Mouse (Mus musculus) ES-CJ7 (cell line): ENCODE data around the gene Ncs1.

Source experiments
- DNase-seq: peaks from one replicate; pipeline ENCODE4 v3.0.0; 2011; ENCODE audit warnings: low read depth, low spot score

Ncs1 gene

GRCm38 (mm10) chr2:31278483-31278882, 32.9 kb downstream of the Ncs1 start:
- DNase-seq = no peak

GRCm38 (mm10) chr2:31281138-31281537, 35.5 kb downstream of the Ncs1 start:
- no peak for DNase-seq

DNA sequence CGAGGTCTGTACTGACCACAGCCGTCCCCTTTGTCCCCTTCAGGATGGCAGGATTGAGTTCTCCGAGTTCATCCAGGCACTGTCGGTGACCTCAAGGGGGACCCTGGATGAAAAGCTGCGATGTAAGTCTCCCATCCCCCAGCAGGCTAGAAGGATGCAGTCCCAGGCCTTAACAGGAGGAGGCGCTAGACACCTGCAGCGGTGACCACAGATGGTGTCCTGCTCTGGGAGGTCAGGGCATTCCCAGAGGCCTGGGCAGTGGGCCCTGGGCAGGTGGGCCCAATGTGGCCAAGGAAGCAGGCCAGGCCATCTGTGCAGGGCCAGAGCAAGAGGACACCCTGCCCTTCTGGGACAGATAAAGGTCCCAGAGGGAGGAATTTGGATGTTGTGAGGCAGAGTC, 36.6 kb downstream of the Ncs1 start:
- DNase-seq = peak; percentile 59

GRCm38 (mm10) chr2:31282880-31283279, 37.3 kb downstream of the Ncs1 start:
- no peak for DNase-seq

DNA sequence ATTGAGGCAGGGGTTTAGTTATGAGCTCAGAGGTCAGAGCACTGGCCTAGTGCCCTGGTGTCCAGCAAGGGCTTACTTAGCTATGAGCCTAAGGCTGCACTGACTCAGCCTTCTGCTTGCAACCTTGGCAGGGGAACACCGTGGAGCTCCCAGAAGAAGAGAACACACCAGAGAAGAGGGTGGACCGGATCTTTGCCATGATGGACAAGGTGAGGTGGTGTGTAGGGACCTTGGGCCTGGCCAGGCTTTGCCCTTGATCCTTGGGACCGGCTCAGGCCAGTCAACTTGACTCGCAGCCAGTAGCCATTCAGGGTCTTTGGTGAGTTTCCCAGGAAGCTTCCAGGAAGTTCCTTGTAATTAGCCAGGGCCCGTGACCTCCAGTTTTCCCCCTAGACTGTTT, 38.9 kb downstream of the Ncs1 start:
- DNase-seq = no peak

DNA sequence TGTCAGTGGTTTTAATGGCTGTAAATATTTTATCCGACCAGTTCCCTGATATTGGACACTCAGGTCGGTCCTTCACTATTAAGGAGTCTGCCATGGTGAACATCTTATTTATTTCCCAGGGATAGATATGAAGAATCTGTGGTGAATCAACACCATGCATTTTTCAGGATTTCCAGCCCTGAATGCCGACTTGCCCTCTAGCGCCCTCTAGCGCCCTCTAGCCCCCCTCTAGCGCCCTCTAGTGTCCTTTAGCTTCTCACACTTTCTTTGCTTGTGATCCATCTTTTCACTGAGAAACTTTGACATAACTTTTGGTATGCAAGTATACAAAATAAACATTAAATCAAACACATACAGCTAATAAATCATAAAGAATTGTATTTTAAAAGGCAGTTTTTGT, 45.8 kb downstream of the Ncs1 start:
- peak; percentile 51 for DNase-seq

- DNase-seq = peak; percentile 70
Observed at GRCm38 (mm10) chr2:31294985-31295384, 49.4 kb downstream of the Ncs1 start.

GRCm38 (mm10) chr2:31296395-31296794, 50.8 kb downstream of the Ncs1 start:
- peak; percentile 32 for DNase-seq

GRCm38 (mm10) chr2:31297602-31298268, 52.1 kb downstream of the Ncs1 start:
- peak; percentile 72 for DNase-seq

DNA sequence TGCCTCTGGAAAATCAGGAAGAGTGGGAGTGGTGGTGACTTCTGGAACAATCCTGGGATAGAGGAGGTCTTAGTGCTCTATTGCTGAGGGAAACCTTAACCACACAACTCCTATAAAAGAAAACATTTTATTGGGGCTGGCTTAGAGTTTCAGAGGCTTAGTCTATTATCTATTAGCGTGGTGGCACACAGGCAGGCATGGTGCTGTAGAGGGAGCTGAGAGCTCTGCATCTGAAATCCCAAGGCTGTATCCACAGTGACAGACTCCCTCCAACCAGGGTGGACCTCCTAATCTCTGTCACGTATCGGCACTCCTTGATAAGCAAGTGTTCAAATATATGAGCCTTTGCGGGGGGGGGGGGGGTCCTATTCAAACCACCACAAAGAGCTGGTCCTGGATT, 53.2 kb downstream of the Ncs1 start:
- DNase-seq = no peak

GRCm38 (mm10) chr2:31299266-31299665, 53.6 kb downstream of the Ncs1 start:
- DNase-seq = peak; percentile 81

DNA sequence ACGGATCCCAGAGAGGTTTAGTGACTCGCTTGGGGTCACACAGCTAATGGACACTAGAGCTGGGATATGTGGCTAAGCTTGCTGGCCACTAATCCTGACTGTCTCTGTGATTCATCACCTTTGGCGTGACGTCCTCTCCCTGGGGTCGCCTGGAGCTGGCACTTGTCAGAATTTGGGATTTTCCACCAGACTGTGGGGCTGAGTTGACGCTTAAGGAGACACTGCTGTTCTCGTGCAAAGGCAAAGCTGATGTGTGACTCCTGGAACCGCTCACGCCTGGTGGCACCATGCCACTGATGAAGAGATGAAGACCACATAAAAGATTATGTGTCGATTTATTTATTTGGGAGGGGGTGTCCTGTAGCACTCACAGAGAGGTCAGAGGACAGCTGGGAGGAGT, 54.4 kb downstream of the Ncs1 start:
- no peak for DNase-seq

DNA sequence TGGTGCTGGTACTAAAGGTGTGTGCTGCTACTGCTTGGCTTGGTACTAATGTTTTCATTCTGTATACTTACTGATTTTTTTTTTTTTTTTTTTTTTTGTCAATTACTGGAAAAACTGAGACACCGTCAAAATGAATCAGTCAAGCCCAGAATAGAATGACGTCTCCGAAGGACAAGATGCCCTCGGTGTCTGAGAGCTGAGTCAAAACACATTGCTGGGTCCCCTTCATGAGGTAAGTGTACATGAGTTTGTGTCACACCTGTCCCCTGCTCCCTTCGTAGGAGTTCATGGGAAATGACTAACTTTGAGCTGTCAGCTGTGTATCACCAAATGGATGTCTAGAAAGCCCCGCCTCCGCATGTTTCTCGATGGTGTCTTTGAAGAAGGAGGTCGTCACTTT, 57.6 kb downstream of the Ncs1 start:
- DNase-seq = no peak

GRCm38 (mm10) chr2:31304191-31304590, 58.6 kb downstream of the Ncs1 start:
- peak; percentile 54 for DNase-seq

GRCm38 (mm10) chr2:31304801-31305665, 59.4 kb downstream of the Ncs1 start:
- peak; percentile 93 for DNase-seq

GRCm38 (mm10) chr2:31305684-31306083, 60.1 kb downstream of the Ncs1 start:
- DNase-seq = peak; percentile 58

DNA sequence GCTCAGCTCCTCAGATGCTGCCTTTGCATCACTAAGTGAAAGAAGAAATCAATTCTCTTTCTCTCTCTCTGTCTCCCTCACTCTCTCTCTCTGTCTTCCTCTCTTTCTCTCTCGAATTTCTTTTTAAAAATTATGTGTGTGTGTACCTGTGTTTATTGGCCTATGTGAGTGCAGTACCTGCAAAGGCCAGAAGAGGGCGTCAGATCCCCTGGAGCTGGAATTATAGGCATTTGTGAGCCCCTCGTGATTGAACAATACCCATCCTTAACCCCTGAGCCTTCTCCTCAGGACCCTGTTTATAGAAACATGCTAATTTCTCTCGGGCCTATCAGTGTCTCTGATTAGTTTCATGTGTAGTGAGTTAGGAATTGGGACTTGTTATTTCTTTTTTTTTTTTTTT, 62.6 kb downstream of the Ncs1 start:
- DNase-seq = peak; percentile 45

DNA sequence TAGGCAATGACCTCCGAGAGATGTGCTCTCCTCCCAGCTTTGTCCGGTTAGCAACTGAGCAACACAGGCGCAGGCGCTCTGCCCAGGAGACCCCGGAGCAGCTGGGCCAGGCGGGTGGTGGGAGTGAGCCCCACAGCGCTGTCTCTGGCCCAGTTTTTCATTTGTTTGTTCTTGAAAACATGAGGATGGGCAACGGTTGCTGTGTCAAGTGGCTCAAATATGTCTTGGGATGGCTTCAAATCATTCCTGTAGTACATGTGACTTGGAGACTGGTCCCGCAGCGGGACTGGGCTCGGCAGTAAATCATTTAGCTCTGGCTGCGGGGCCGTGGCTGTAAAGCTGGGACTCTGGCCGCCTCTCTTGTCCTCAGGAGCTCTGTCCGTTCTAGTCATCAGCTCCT, 63.9 kb downstream of the Ncs1 start:
- no peak for DNase-seq

DNA sequence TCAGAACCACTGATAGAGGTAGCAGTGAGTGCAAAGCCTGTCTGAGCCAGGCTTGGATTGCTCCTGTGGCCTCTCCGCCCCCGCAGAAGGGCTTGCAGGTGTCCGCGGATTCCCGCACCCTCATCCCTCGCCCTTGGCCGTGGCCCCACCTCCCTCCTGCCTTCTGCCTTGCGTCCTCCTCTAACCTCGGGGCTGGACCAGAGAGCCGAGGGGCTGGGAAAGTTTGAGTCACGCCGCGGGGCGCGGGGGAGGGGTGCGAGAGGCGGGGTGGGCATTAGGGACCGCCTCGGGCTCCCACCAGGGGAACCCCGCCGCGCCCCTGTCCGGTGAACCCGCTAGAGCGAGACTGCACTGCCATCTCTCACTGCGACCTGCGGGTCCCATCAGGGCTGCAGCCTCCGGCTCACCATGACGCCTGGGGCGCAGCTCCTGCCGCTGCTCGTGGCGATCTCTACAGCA, 68.4 kb downstream of the Ncs1 start, which contains the start of gene Hmcn2:
Gene Hmcn2 (plus strand): TSS at position 409 of the 459 bp plus-strand sequence.
- DNase-seq = no peak

DNA sequence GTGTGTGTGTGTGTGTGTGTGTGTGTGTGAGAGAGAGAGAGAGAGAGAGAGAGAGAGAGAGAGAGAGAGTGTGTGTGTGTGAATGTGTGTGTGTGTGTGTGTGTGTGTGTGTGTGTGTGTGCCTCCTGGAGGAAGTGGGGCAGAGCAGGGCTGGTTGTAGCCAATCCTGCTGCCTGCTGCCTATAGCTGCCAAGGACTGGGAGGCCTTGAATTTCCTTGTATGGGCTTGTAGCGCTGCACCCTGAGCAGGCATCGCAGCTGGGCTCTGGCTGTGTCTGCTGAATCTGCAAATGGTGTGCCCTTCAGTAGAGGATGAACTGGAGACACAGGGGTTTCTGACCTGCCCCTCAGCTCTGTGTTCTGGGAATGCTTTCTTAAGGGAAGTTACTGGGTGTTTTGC, 72.5 kb downstream of the Ncs1 start:
- DNase-seq = no peak

- DNase-seq = no peak
Observed at GRCm38 (mm10) chr2:31319200-31319599, 73.6 kb downstream of the Ncs1 start.

DNA sequence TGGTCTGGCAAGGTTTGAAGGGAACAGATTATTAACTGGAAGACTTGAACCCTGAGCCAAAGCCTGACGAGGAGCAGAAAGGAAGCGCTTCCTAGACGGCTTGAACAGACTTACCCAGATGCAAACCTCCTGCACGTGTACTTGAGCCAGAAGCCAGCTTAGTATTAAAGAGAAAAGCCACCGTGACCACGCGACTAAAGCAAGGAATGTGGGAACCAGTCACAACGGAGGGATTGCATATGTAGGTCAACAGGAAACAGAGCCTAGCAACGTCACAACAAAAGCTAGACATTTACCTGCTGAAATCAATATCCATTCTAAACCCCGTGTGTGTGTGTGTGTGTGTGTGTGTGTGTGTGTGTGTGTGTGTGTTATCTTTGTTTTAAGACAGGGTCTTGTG, 81.6 kb downstream of the Ncs1 start:
- DNase-seq = no peak
